ENCODE assay signal across 27 mouse cellular contexts in genomic region chr2:93946976-93947375, GRCm38 (mm10). TPM values are rescaled to one million over a fixed set of nuclear protein-coding genes. Genes with fewer than 3 reads are reported as not detected.
DNase-seq lines count a peak whose midpoint lies in the region; ATAC-seq and TF ChIP-seq lines count a peak whose summit lies in the region.
"Had no signal": no experiment of that assay in that cellular context is flagged by ENCODE, and none has a peak within 500 bp of the region (broad histone marks: within the 10 kb centered on the region; RNA-seq: fewer than 3 reads in every experiment).

No protein-coding gene starts in this region.

- H3K27ac ChIP-seq in kidney, postnatal 0 days, result no peak overlapping the region
- no peak overlapping the region for H3K27ac ChIP-seq in kidney, embryonic 16.5 days (ENCODE audit: low read length)
- no peak overlapping the region for H3K27ac ChIP-seq in lung, postnatal 0 days (ENCODE audit: low read length)
- H3K27ac ChIP-seq: embryonic facial prominence, embryonic 10.5 days; embryonic facial prominence, embryonic 12.5 days; forebrain, embryonic 12.5 days; forebrain, embryonic 15.5 days had no signal

- 54% methylated on average over 5 of the region's 5 CpGs for WGBS in kidney, postnatal 0 days
- WGBS in kidney, embryonic 16.5 days, result 54% methylated on average over 5 of the region's 5 CpGs
- WGBS in lung, postnatal 0 days, result 54% methylated on average over 5 of the region's 5 CpGs

- no peaks in the 10 kb centered on the region for H3K36me3 ChIP-seq in kidney, postnatal 0 days (ENCODE audit: insufficient read depth, low read length)
- H3K36me3 ChIP-seq in kidney, embryonic 16.5 days (ENCODE audit: insufficient read depth, low read length), result no peaks in the 10 kb centered on the region
- H3K36me3 ChIP-seq in lung, postnatal 0 days (ENCODE audit: insufficient read depth, low read length), result no peaks in the 10 kb centered on the region
- H3K36me3 ChIP-seq: embryonic facial prominence, embryonic 10.5 days; embryonic facial prominence, embryonic 12.5 days; forebrain, embryonic 12.5 days; forebrain, embryonic 15.5 days had no signal

- no peaks in the 10 kb centered on the region for H3K27me3 ChIP-seq in kidney, postnatal 0 days (ENCODE audit: insufficient read depth, low read length)
- H3K27me3 ChIP-seq in kidney, embryonic 16.5 days (ENCODE audit: insufficient read depth, low read length), result no peaks in the 10 kb centered on the region
- no peaks in the 10 kb centered on the region for H3K27me3 ChIP-seq in lung, postnatal 0 days (replicated peaks; ENCODE audit: insufficient read depth, low read length)
- H3K27me3 ChIP-seq: embryonic facial prominence, embryonic 12.5 days; forebrain, embryonic 12.5 days; forebrain, embryonic 15.5 days had no signal

- no peaks in the 10 kb centered on the region for H3K4me1 ChIP-seq in kidney, postnatal 0 days (replicated peaks; ENCODE audit: insufficient read depth, low read length)
- H3K4me1 ChIP-seq in kidney, embryonic 16.5 days (ENCODE audit: insufficient read depth, low read length), result peaks cover 5% of the 10 kb centered on the region
- 0 out of 2 replicates have a peak, but pooled peaks cover 3% of the 10 kb centered on the region for H3K4me1 ChIP-seq in lung, postnatal 0 days (ENCODE audit: insufficient read depth, low read depth, low read length)
- H3K4me1 ChIP-seq: forebrain, embryonic 12.5 days; forebrain, embryonic 15.5 days had no signal

- no peak for ATAC-seq in kidney, postnatal 0 days (replicated peaks; ENCODE audit: low FRiP score, low read depth)
- no peak for ATAC-seq in kidney, embryonic 16.5 days (ENCODE audit: low FRiP score, low TSS enrichment)
- no peak for ATAC-seq in lung, postnatal 0 days
- ATAC-seq: forebrain, embryonic 15.5 days; forebrain, postnatal 0 days had no signal

- H3K4me3 ChIP-seq in kidney, postnatal 0 days (replicated peaks; ENCODE audit: low read depth, low read length), result no peak overlapping the region
- no peak overlapping the region for H3K4me3 ChIP-seq in kidney, embryonic 16.5 days (ENCODE audit: low read length)
- no peak overlapping the region for H3K4me3 ChIP-seq in lung, postnatal 0 days (ENCODE audit: low read depth, low read length)
- H3K4me3 ChIP-seq: embryonic facial prominence, embryonic 10.5 days; embryonic facial prominence, embryonic 12.5 days; forebrain, embryonic 12.5 days; forebrain, embryonic 15.5 days had no signal

- no peak for TF ChIP-seq POLR2A in brain, embryonic 14.5 days (IDR thresholded peaks at IDR 0.05; ENCODE audit: borderline replicate concordance, extremely low read depth, insufficient read depth, insufficient read length, poor library complexity, severe bottlenecking)

- no peak for TF ChIP-seq EP300 in lung, postnatal 0 days (IDR thresholded peaks at IDR 0.05)

- no peak overlapping the region for H3K4me2 ChIP-seq in kidney, postnatal 0 days (ENCODE audit: low read length)
- no peak overlapping the region for H3K4me2 ChIP-seq in kidney, embryonic 16.5 days (replicated peaks; ENCODE audit: low read depth, low read length)
- no peak overlapping the region for H3K4me2 ChIP-seq in lung, postnatal 0 days (replicated peaks; ENCODE audit: low read depth, low read length)
- H3K4me2 ChIP-seq: embryonic facial prominence, embryonic 12.5 days; forebrain, embryonic 12.5 days; forebrain, embryonic 15.5 days had no signal

- H3K9me3 ChIP-seq in kidney, postnatal 0 days (replicated peaks; ENCODE audit: low read length), result no peaks in the 10 kb centered on the region
- peaks cover 6% of the 10 kb centered on the region for H3K9me3 ChIP-seq in kidney, embryonic 16.5 days (ENCODE audit: low read length)
- 0 out of 2 replicates have a peak, but pooled peaks cover 3% of the 10 kb centered on the region for H3K9me3 ChIP-seq in lung, postnatal 0 days (ENCODE audit: low read length)
- H3K9me3 ChIP-seq: embryonic facial prominence, embryonic 12.5 days; forebrain, embryonic 15.5 days had no signal

- H3K9ac ChIP-seq in kidney, postnatal 0 days (ENCODE audit: low read depth, low read length), result no peak overlapping the region
- no peak overlapping the region for H3K9ac ChIP-seq in kidney, embryonic 16.5 days (replicated peaks; ENCODE audit: low read length)
- H3K9ac ChIP-seq in lung, postnatal 0 days (replicated peaks; ENCODE audit: low read depth), result no peak overlapping the region
- H3K9ac ChIP-seq: embryonic facial prominence, embryonic 12.5 days; forebrain, embryonic 12.5 days; forebrain, embryonic 15.5 days; forebrain, postnatal 0 days had no signal

- peak; percentile 35 for DNase-seq in kidney, postnatal 0 days (ENCODE audit: low spot score)
- peak; percentile 62 to 63 for DNase-seq in kidney, postnatal 4 days
- no peak for DNase-seq in kidney, postnatal 36 days
- DNase-seq in lung, postnatal 0 days (ENCODE audit: low spot score), result no peak
- no peak for DNase-seq in lung, adult 18-20 months
- peak; percentile 47 for DNase-seq in brain, embryonic 14.5 days (ENCODE audit: low read depth)
- no peak for DNase-seq in layer of hippocampus, postnatal 14 days (ENCODE audit: low spot score in 2 of 2)
- DNase-seq: adrenal gland, adult 2 months; adrenal gland, postnatal 10 days; adrenal gland, postnatal 25 days; cerebellum, adult 11-12 months; cerebellum, adult 2 months; cerebellum, adult 9-10 months; cerebellum, postnatal 10 days; cerebellum, postnatal 25 days; forebrain, postnatal 0 days had no signal

- no peak for TF ChIP-seq CTCF in kidney, postnatal 0 days (IDR thresholded peaks at IDR 0.05; ENCODE audit: low read depth)
- TF ChIP-seq CTCF in lung, postnatal 0 days (IDR thresholded peaks at IDR 0.05), result 0 out of 2 replicates have a peak, but pooled peaks have one; percentile 6
- no peak for TF ChIP-seq CTCF in brain, embryonic 14.5 days (IDR thresholded peaks at IDR 0.05; ENCODE audit: borderline replicate concordance, extremely low read depth, insufficient read depth, insufficient read length)

RNA-seq across cellular contexts. Expression of gene Gm13889, which starts 10.0 kb away (rescaled TPM):
- 22.2 and 24.8 TPM in 2 replicates for polyA plus RNA-seq in kidney, postnatal 0 days (2015; fragmentation: Nextera tagmentation; extraction: Ambion mirVana)
- polyA plus RNA-seq in kidney, embryonic 16.5 days (2015; fragmentation: Nextera tagmentation; extraction: Ambion mirVana), result 9.5 and 10.0 TPM in 2 replicates
- polyA plus RNA-seq in lung, postnatal 0 days (2015; fragmentation: Nextera tagmentation; extraction: Ambion mirVana), result 62.6 and 64.6 TPM in 2 replicates
- 26.7 and 58.7 TPM in 2 replicates for polyA plus RNA-seq in brain, embryonic 14.5 days (2012; rRNA removed)
- total RNA-seq in layer of hippocampus, postnatal 14 days (2021), result 10 to 100 TPM; 48.0 to 49.2 TPM
- total RNA-seq: MEL had no signal

RNA-seq across cellular contexts. Expression of gene Gm27027, which starts 49.2 kb away (rescaled TPM):
- not detected in 2 replicates for polyA plus RNA-seq in kidney, postnatal 0 days (2015; fragmentation: Nextera tagmentation; extraction: Ambion mirVana)
- polyA plus RNA-seq in kidney, embryonic 16.5 days (2015; fragmentation: Nextera tagmentation; extraction: Ambion mirVana), result not detected in 2 replicates
- polyA plus RNA-seq in lung, postnatal 0 days (2015; fragmentation: Nextera tagmentation; extraction: Ambion mirVana), result not detected in 2 replicates
- 0.16 TPM in 1 of 2 replicates, not detected in the other for polyA plus RNA-seq in brain, embryonic 14.5 days (2012; rRNA removed)
- total RNA-seq in layer of hippocampus, postnatal 14 days (2021), result not detected
- total RNA-seq: adrenal gland, adult 2 months; adrenal gland, postnatal 10 days; adrenal gland, postnatal 25 days; adrenal gland, postnatal 4 days; ES-E14; forebrain, postnatal 0 days; MEL had no signal
- polyA plus RNA-seq: adrenal gland, adult 2 months; C2C12; cortical plate, adult 2 months; embryonic facial prominence, embryonic 10.5 days; embryonic facial prominence, embryonic 12.5 days; embryonic facial prominence, embryonic 14.5 days; forebrain, embryonic 12.5 days; forebrain, embryonic 15.5 days; forebrain, postnatal 0 days had no signal

Comparison
In these comparisons a context has a peak if more than half of its experiments do, and no peak if none do; other contexts are left out.
1. DNase-seq: peak in kidney, postnatal 0 days (single experiment), kidney, postnatal 4 days (2 of 2) and brain, embryonic 14.5 days (single experiment); none in kidney, postnatal 36 days (0 of 2), lung, postnatal 0 days (single experiment), lung, adult 18-20 months (0 of 2) and layer of hippocampus, postnatal 14 days (0 of 2).